Mouse (Mus musculus) hindbrain, embryonic 10.5 days (tissue): ENCODE data around the gene Lrpprc. TPM values are rescaled to one million over a fixed set of nuclear protein-coding genes. Genes with fewer than 3 reads are reported as not detected.
A peak's percentile ranks its signal among the peaks of the same experiment; 100 is the strongest.

Source experiments
- DNase-seq: peaks from one replicate; pipeline ENCODE4 v3.0.0-alpha.2; 2017; ENCODE audit warnings: low spot score
- H3K27ac ChIP-seq: fragments of 300-500 bp; sonication (generic); 2 replicates; pipeline ENCODE4 v1.5.1; 2016; ENCODE audit warnings: mild to moderate bottlenecking, moderate library complexity
- H3K27me3 ChIP-seq: fragments of 300-500 bp; sonication (generic); 2 replicates; pipeline ENCODE4 v1.6.1; 2016; ENCODE audit warnings: mild to moderate bottlenecking; ENCODE audit not compliant: poor library complexity, insufficient read depth, severe bottlenecking
- H3K36me3 ChIP-seq: fragments of 300-500 bp; sonication (generic); 2 replicates; pipeline ENCODE4 v1.6.1; 2016; ENCODE audit warnings: mild to moderate bottlenecking, moderate library complexity
- H3K4me1 ChIP-seq: fragments of 300-500 bp; sonication (generic); replicated peaks from 2 replicates; pipeline ENCODE4 v1.6.1; 2016; ENCODE audit warnings: mild to moderate bottlenecking
- H3K4me3 ChIP-seq: fragments of 300-500 bp; sonication (generic); 2 replicates; pipeline ENCODE4 v1.5.1; 2016; ENCODE audit warnings: mild to moderate bottlenecking, moderate library complexity
- H3K9me3 ChIP-seq: fragments of 300-500 bp; sonication (generic); 2 replicates; pipeline ENCODE4 v1.6.1; 2016; ENCODE audit warnings: mild to moderate bottlenecking, moderate library complexity
- WGBS: fragments of 180-500 bp; shearing (Covaris S2); methylation state at CpG from one replicate; pipeline ENCODE4 v1.1.7; 2016; 5-methylcytosine and 5-hydroxymethylcytosine counted together
- polyA plus RNA-seq: library from polyadenylated mRNA; unstranded; fragments of >200 nt; fragmentation: Nextera tagmentation; extraction: Ambion mirVana; gene quantifications from 2 replicates; pipeline ENCODE4 v1.2.1, GENCODE M21; 2016

Lrpprc gene
- polyA plus RNA-seq, 1 experiment from 2014 or later: 45.1 TPM

GRCm38 (mm10) chr17:84729140-84729539 is 61.4 kb downstream of the Lrpprc start:
- H3K27ac ChIP-seq: no peak overlapping the region
- no peak overlapping the region for H3K4me3 ChIP-seq
- DNase-seq: no peak
- no peaks in the 10 kb centered on the region for H3K27me3 ChIP-seq
- no peaks in the 10 kb centered on the region for H3K9me3 ChIP-seq
- H3K36me3 ChIP-seq: peaks cover 64% of the 10 kb centered on the region
- H3K4me1 ChIP-seq: no peaks in the 10 kb centered on the region
- 95% methylated on average over 5 of the region's 5 CpGs for WGBS

- Histone ChIP-seq H3K4me1 (no peaks in the 10 kb centered on the region), H3K9me3 (no peaks in the 10 kb centered on the region), H3K27me3 (no peaks in the 10 kb centered on the region), H3K4me3 (no peak overlapping the region), H3K36me3 (peaks cover 70% of the 10 kb centered on the region), H3K27ac (no peak overlapping the region)
- WGBS: 72% methylated on average over 1 of the region's 1 CpGs
- no peak for DNase-seq
These were observed 62.2 kb downstream of the Lrpprc start for GRCm38 (mm10) chr17:84728201-84728911.

GRCm38 (mm10) chr17:84725163-84725562 is 65.4 kb downstream of the Lrpprc start:
- DNase-seq: no peak
- H3K4me3 ChIP-seq: no peak overlapping the region
- 94% methylated on average over 3 of the region's 3 CpGs for WGBS
- H3K27me3 ChIP-seq: no peaks in the 10 kb centered on the region
- H3K27ac ChIP-seq: no peak overlapping the region
- H3K36me3 ChIP-seq: peaks cover 73% of the 10 kb centered on the region
- no peaks in the 10 kb centered on the region for H3K4me1 ChIP-seq
- no peaks in the 10 kb centered on the region for H3K9me3 ChIP-seq

- Histone ChIP-seq H3K27ac (no peak overlapping the region), H3K9me3 (no peaks in the 10 kb centered on the region), H3K27me3 (no peaks in the 10 kb centered on the region), H3K4me1 (no peaks in the 10 kb centered on the region), H3K36me3 (peaks cover 66% of the 10 kb centered on the region), H3K4me3 (no peak overlapping the region)
- 65% methylated on average over 9 of the region's 9 CpGs for WGBS
- no peak for DNase-seq
These were observed 66.6 kb downstream of the Lrpprc start for GRCm38 (mm10) chr17:84724028-84724427.

GRCm38 (mm10) chr17:84719105-84719504 is 71.5 kb downstream of the Lrpprc start:
- Histone ChIP-seq H3K4me1 (0 out of 2 replicates have a peak, but pooled peaks cover 3% of the 10 kb centered on the region), H3K4me3 (no peak overlapping the region), H3K9me3 (no peaks in the 10 kb centered on the region), H3K27ac (no peak overlapping the region), H3K27me3 (no peaks in the 10 kb centered on the region), H3K36me3 (peaks cover 35% of the 10 kb centered on the region)
- no peak for DNase-seq
- WGBS: 88% methylated on average over 3 of the region's 3 CpGs

GRCm38 (mm10) chr17:84717416-84717815 is 73.2 kb downstream of the Lrpprc start:
- Histone ChIP-seq H3K9me3 (no peaks in the 10 kb centered on the region), H3K4me3 (no peak overlapping the region), H3K36me3 (peaks cover 29% of the 10 kb centered on the region), H3K27ac (no peak overlapping the region), H3K4me1 (0 out of 2 replicates have a peak, but pooled peaks cover 6% of the 10 kb centered on the region), H3K27me3 (no peaks in the 10 kb centered on the region)
- no peak for DNase-seq
- WGBS: 71% methylated on average over 5 of the region's 5 CpGs

GRCm38 (mm10) chr17:84716252-84716872 is 74.2 kb downstream of the Lrpprc start:
- peaks cover 29% of the 10 kb centered on the region for H3K36me3 ChIP-seq
- H3K4me3 ChIP-seq: no peak overlapping the region
- no peaks in the 10 kb centered on the region for H3K9me3 ChIP-seq
- H3K27ac ChIP-seq: no peak overlapping the region
- H3K4me1 ChIP-seq: 0 out of 2 replicates have a peak, but pooled peaks cover 6% of the 10 kb centered on the region
- WGBS: 77% methylated on average over 16 of the region's 16 CpGs
- DNase-seq: no peak
- H3K27me3 ChIP-seq: no peaks in the 10 kb centered on the region

GRCm38 (mm10) chr17:84714930-84715329 is 75.7 kb downstream of the Lrpprc start:
- peaks cover 9% of the 10 kb centered on the region; the same call in 1 of the 2 replicates for H3K4me1 ChIP-seq
- no peaks in the 10 kb centered on the region for H3K9me3 ChIP-seq
- WGBS: 78% methylated on average over 4 of the region's 4 CpGs
- H3K27me3 ChIP-seq: no peaks in the 10 kb centered on the region
- peaks cover 29% of the 10 kb centered on the region for H3K36me3 ChIP-seq
- H3K27ac ChIP-seq: no peak overlapping the region
- no peak for DNase-seq
- no peak overlapping the region for H3K4me3 ChIP-seq

- Histone ChIP-seq H3K27ac (0 out of 2 replicates have a peak overlapping the region, but pooled peaks have one; percentile 12), H3K4me3 (no peak overlapping the region), H3K4me1 (peaks cover 20% of the 10 kb centered on the region), H3K9me3 (no peaks in the 10 kb centered on the region), H3K36me3 (peaks cover 36% of the 10 kb centered on the region), H3K27me3 (no peaks in the 10 kb centered on the region)
- WGBS: 77% methylated on average over 18 of the region's 18 CpGs
- no peak for DNase-seq
These were observed 76.9 kb downstream of the Lrpprc start for GRCm38 (mm10) chr17:84713563-84714164.

GRCm38 (mm10) chr17:84709403-84709851 is 81.2 kb downstream of the Lrpprc start:
- peak; percentile 55 for DNase-seq

GRCm38 (mm10) chr17:84708818-84709217 is 81.8 kb downstream of the Lrpprc start:
- 86% methylated on average over 7 of the region's 7 CpGs for WGBS
- Histone ChIP-seq H3K4me1 (peaks cover 17% of the 10 kb centered on the region), H3K9me3 (no peaks in the 10 kb centered on the region), H3K36me3 (peaks cover 67% of the 10 kb centered on the region), H3K4me3 (no peak overlapping the region), H3K27ac (no peak overlapping the region), H3K27me3 (no peaks in the 10 kb centered on the region)
- no peak for DNase-seq

More at GRCm38 (mm10) chr17:84709403-84709851, 81.2 kb downstream of the Lrpprc start:
- Histone ChIP-seq H3K4me1 (peaks cover 18% of the 10 kb centered on the region), H3K27ac (no peak overlapping the region), H3K27me3 (no peaks in the 10 kb centered on the region), H3K36me3 (peaks cover 61% of the 10 kb centered on the region), H3K9me3 (no peaks in the 10 kb centered on the region), H3K4me3 (no peak overlapping the region)
- WGBS: 44% methylated on average over 17 of the region's 17 CpGs

GRCm38 (mm10) chr17:84707407-84707806 is 83.2 kb downstream of the Lrpprc start:
- 64% methylated on average over 4 of the region's 4 CpGs for WGBS
- Histone ChIP-seq H3K4me3 (no peak overlapping the region), H3K9me3 (no peaks in the 10 kb centered on the region), H3K4me1 (peaks cover 20% of the 10 kb centered on the region), H3K36me3 (peaks cover 60% of the 10 kb centered on the region), H3K27ac (no peak overlapping the region), H3K27me3 (no peaks in the 10 kb centered on the region)
- DNase-seq: no peak

GRCm38 (mm10) chr17:84698727-84699126 is 91.9 kb downstream of the Lrpprc start:
- Histone ChIP-seq H3K9me3 (no peaks in the 10 kb centered on the region), H3K4me1 (peaks cover 40% of the 10 kb centered on the region), H3K4me3 (no peak overlapping the region), H3K27me3 (peaks cover 7% of the 10 kb centered on the region; the same call in 1 of the 2 replicates), H3K27ac (no peak overlapping the region; the same call in 1 of the 2 replicates), H3K36me3 (no peaks in the 10 kb centered on the region)
- peak; percentile 70 for DNase-seq
- WGBS: 34% methylated on average over 5 of the region's 5 CpGs
